Mouse (Mus musculus) erythroblast, embryonic 14.5 days (primary cell): ENCODE data around the gene Fam228b. TPM values are rescaled to one million over a fixed set of nuclear protein-coding genes. Genes with fewer than 3 reads are reported as not detected.
"Not testable (repeated sequence)": the region's sequence is repeated elsewhere in the genome, so short reads cannot be mapped to it uniquely, and the experiment has no call there.

Experiments
- H3K27me3 ChIP-seq: 2 replicates; pipeline ENCODE4 v1.6.1; 2012; ENCODE audit warnings: inconsistent platforms; ENCODE audit not compliant: control insufficient read depth
- H3K36me3 ChIP-seq: 2 replicates; pipeline ENCODE4 v1.6.1; 2012; ENCODE audit warnings: mild to moderate bottlenecking, inconsistent platforms; ENCODE audit not compliant: control insufficient read depth
- H3K4me1 ChIP-seq: 2 replicates; pipeline ENCODE4 v1.6.1; 2012; ENCODE audit warnings: inconsistent platforms; ENCODE audit not compliant: control insufficient read depth
- H3K4me3 ChIP-seq: replicated peaks from 2 replicates; pipeline ENCODE3; 2012; ENCODE audit warnings: moderate library complexity, mild to moderate bottlenecking, inconsistent platforms
- H3K9me3 ChIP-seq: 2 replicates; pipeline ENCODE4 v1.6.1; 2012; ENCODE audit warnings: low read length, inconsistent platforms, mixed read lengths; ENCODE audit not compliant: control insufficient read depth
- GATA1 ChIP-seq: IDR thresholded peaks from 2 replicates; pipeline ENCODE4 v1.6.1; 2012; ENCODE audit warnings: low read length, inconsistent platforms, mixed read lengths
- TAL1 ChIP-seq: IDR thresholded peaks from 3 replicates; pipeline ENCODE4 v1.6.1; 2012; ENCODE audit warnings: low read length, inconsistent platforms, mixed read lengths
- polyA plus RNA-seq: library from polyadenylated mRNA; stranded (reverse); fragments of >175 nt; gene quantifications from 2 replicates; pipeline ENCODE4 v1.2.3, GENCODE M21; 2012

Gene Fam228b
- polyA plus RNA-seq, 1 experiment: 0.02 TPM

- Histone ChIP-seq H3K4me1 (peaks cover 64% of the 10 kb centered on the region), H3K4me3 (peak overlapping the region; percentile 38)
Observed at GRCm38 (mm10) chr12:4717417-4717816, 51.6 kb downstream of the Fam228b start.

DNA sequence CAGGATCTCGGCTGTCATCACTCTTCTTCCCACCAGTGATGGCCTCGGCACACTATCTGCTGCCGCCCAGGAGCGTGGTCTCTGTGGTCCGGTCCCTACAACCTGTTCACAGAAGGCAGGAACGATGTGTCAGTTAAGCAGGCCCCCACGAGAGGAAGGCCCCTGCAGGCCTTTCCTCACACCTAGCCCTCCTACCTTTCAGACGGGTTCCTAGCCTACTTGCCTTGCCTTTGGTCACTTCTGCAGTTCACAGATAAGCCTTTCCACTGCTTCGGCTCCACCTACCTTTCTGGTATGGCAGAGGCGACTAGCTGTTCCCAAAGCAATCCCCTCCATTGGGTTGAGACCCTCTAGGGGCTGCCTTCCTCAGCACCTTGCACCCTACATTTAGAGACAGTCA lies 53.5 kb downstream of the Fam228b start:
- Histone ChIP-seq H3K36me3 (peaks cover 42% of the 10 kb centered on the region), H3K4me1 (peaks cover 64% of the 10 kb centered on the region), H3K9me3 (no peaks in the 10 kb centered on the region), H3K4me3 (peak overlapping the region; percentile 11), H3K27me3 (no peaks in the 10 kb centered on the region)
- no peak for TF ChIP-seq GATA1
- peak; percentile 42; the same call in 2 of the 3 replicates for TF ChIP-seq TAL1

More at GRCm38 (mm10) chr12:4717417-4717816, 51.6 kb downstream of the Fam228b start:
- Histone ChIP-seq H3K36me3 (peaks cover 26% of the 10 kb centered on the region), H3K27me3 (no peaks in the 10 kb centered on the region), H3K9me3 (no peaks in the 10 kb centered on the region)
- no peak for TF ChIP-seq GATA1
- no peak for TF ChIP-seq TAL1

- no peak overlapping the region for H3K4me3 ChIP-seq
- H3K9me3 ChIP-seq: no peaks in the 10 kb centered on the region
- no peaks in the 10 kb centered on the region for H3K27me3 ChIP-seq
- peaks cover 41% of the 10 kb centered on the region for H3K4me1 ChIP-seq
- TF ChIP-seq GATA1 (no peak), TAL1 (no peak)
- H3K36me3 ChIP-seq: peaks cover 62% of the 10 kb centered on the region
Observed at GRCm38 (mm10) chr12:4713361-4713760, 55.7 kb downstream of the Fam228b start.

DNA sequence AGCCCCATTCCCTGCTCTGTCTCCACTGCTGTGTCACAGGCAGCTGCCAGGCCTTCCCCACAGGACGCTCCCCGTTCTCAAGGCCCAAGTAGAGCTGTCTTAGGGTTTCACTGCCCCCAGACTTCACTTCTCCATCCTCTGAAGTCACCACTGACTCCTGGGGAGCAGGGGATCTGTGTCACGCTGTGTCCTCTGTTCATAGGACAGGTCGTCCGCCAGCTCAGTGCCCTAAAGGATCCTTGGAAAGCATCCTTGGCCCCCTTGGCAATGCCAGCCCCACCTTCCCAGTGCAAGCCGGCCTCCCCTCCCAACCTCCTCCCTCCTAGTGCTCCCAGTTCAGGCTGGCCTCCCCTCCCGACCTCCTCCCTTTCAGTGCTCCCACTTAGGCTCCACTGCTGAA lies 59.1 kb downstream of the Fam228b start:
- Histone ChIP-seq H3K4me1 (peaks cover 7% of the 10 kb centered on the region), H3K36me3 (peaks cover 81% of the 10 kb centered on the region)

GRCm38 (mm10) chr12:4708881-4709604 lies 60.0 kb downstream of the Fam228b start:
- peaks cover 75% of the 10 kb centered on the region for H3K36me3 ChIP-seq
- no peaks in the 10 kb centered on the region for H3K9me3 ChIP-seq
- TF ChIP-seq GATA1: no peak
- no peaks in the 10 kb centered on the region for H3K27me3 ChIP-seq
- H3K4me1 ChIP-seq: peaks cover 2% of the 10 kb centered on the region
- no peak overlapping the region for H3K4me3 ChIP-seq

More for the DNA sequence above, 59.1 kb downstream of the Fam228b start:
- Histone ChIP-seq H3K9me3 (no peaks in the 10 kb centered on the region), H3K27me3 (no peaks in the 10 kb centered on the region), H3K4me3 (no peak overlapping the region)
- TF ChIP-seq GATA1 (no peak), TAL1 (no peak)

- Histone ChIP-seq H3K27me3 (no peaks in the 10 kb centered on the region), H3K4me1 (no peaks in the 10 kb centered on the region; the same call in 1 of the 2 replicates), H3K9me3 (no peaks in the 10 kb centered on the region), H3K36me3 (peaks cover 70% of the 10 kb centered on the region), H3K4me3 (no peak overlapping the region)
- no peak for TF ChIP-seq TAL1
- no peak for TF ChIP-seq GATA1
Observed at GRCm38 (mm10) chr12:4708296-4708695, 60.8 kb downstream of the Fam228b start.

- Histone ChIP-seq H3K9me3 (no peaks in the 10 kb centered on the region), H3K27me3 (no peaks in the 10 kb centered on the region), H3K4me1 (no peaks in the 10 kb centered on the region; the same call in 1 of the 2 replicates), H3K36me3 (peaks cover 66% of the 10 kb centered on the region), H3K4me3 (no peak overlapping the region)
- no peak for TF ChIP-seq GATA1
- no peak for TF ChIP-seq TAL1
Observed at GRCm38 (mm10) chr12:4707488-4708017, 61.5 kb downstream of the Fam228b start.

GRCm38 (mm10) chr12:4706901-4707300 lies 62.2 kb downstream of the Fam228b start:
- peaks cover 65% of the 10 kb centered on the region for H3K36me3 ChIP-seq
- H3K4me1 ChIP-seq: no peaks in the 10 kb centered on the region; the same call in 1 of the 2 replicates
- no peak overlapping the region for H3K4me3 ChIP-seq
- no peaks in the 10 kb centered on the region for H3K27me3 ChIP-seq
- H3K9me3 ChIP-seq: no peaks in the 10 kb centered on the region
- TF ChIP-seq GATA1: no peak
- no peak for TF ChIP-seq TAL1

DNA sequence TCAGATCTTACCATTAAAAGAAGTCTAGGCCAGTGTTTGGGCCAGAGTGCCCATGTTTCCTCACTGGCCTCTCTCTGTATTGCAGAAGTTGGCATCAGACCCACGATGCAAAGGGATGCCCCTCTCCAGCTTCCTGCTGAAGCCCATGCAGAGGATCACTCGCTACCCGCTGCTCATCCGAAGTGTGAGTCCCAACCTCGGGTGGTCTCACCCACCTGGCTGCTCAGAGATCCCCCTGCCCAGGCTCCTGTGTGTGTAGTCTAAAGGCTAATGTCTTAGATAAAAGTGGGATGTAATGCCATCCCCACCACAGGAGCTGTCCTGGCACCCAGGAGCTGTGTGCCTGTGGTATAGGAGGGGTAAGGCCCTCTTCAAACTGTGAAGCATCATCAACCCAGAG lies 62.9 kb downstream of the Fam228b start:
- H3K4me1 ChIP-seq: no peaks in the 10 kb centered on the region; the same call in 1 of the 2 replicates
- no peaks in the 10 kb centered on the region for H3K27me3 ChIP-seq
- peaks cover 63% of the 10 kb centered on the region for H3K36me3 ChIP-seq
- no peaks in the 10 kb centered on the region for H3K9me3 ChIP-seq
- TF ChIP-seq GATA1 (no peak), TAL1 (no peak)
- no peak overlapping the region for H3K4me3 ChIP-seq

DNA sequence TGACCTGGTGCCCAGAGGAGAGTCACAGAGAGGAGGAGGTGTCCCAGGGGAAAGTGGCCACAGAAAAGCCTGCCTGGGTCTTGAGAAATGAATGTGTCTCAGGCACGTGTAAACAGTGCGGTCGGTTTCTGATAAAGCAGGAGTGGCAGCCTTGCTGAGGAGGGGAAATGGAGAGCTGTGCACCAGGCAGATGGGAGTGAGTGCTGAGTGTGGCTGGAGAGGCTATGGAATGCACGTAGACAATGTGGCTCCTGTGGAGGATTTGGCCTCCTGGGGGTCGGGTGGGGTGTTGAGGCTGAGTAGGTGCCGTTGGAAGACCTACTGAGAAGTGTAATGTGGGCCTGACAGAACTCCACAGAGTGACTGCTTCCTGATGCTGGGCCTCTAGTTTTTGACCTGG lies 63.4 kb downstream of the Fam228b start:
- H3K4me1 ChIP-seq, H3K27me3 ChIP-seq, H3K9me3 ChIP-seq, H3K4me3 ChIP-seq: not testable (repeated sequence)
- H3K36me3 ChIP-seq: peaks cover 66% of the 10 kb centered on the region
